Mouse (Mus musculus): Measurements from ENCODE around the gene Itpr1. TPM values are rescaled to one million over a fixed set of nuclear protein-coding genes. Genes with fewer than 3 reads are reported as not detected.

The Itpr1 gene
- polyA plus RNA-seq (2012), result 0.03 and 0.07 TPM in 2 replicates

- Histone ChIP-seq H3K36me3 (ENCODE audit: control insufficient read depth) (no peaks in the 10 kb centered on the region), H3K4me1 (ENCODE audit: control insufficient read depth) (peaks cover 41% of the 10 kb centered on the region), H3K4me3 (replicated peaks) (peak within 1 kb of the TSS; percentile 86), H3K9me3 (ENCODE audit: control insufficient read depth, low read length) (no peaks in the 10 kb centered on the region), H3K27me3 (ENCODE audit: control insufficient read depth) (no peaks in the 10 kb centered on the region)
- TF ChIP-seq GATA1 (IDR thresholded peaks at IDR 0.05; ENCODE audit: low read length) (no peak), TAL1 (IDR thresholded peaks at IDR 0.05; ENCODE audit: low read length) (no peak)
Observed at GRCm38 (mm10) chr6:108212881-108213295, at the start of gene Itpr1. Gene Itpr1, plus strand, starts transcription at chr6:108213096.

GRCm38 (mm10) chr6:108164935-108165334 is 48.0 kb upstream of the Itpr1 start:
- TF ChIP-seq GATA1 (IDR thresholded peaks at IDR 0.05; ENCODE audit: low read length), result no peak
- TF ChIP-seq TAL1 (IDR thresholded peaks at IDR 0.05; ENCODE audit: low read length), result no peak
- Histone ChIP-seq H3K9me3 (ENCODE audit: control insufficient read depth, low read length) (no peaks in the 10 kb centered on the region), H3K4me1 (ENCODE audit: control insufficient read depth) (peaks cover 3% of the 10 kb centered on the region; the same call in 1 of the 2 replicates), H3K27me3 (ENCODE audit: control insufficient read depth) (no peaks in the 10 kb centered on the region), H3K36me3 (ENCODE audit: control insufficient read depth) (no peaks in the 10 kb centered on the region), H3K4me3 (replicated peaks) (no peak overlapping the region)

- H3K9me3 ChIP-seq (ENCODE audit: control insufficient read depth, low read length), result no peaks in the 10 kb centered on the region
- H3K4me3 ChIP-seq (replicated peaks), result no peak overlapping the region
- H3K36me3 ChIP-seq (ENCODE audit: control insufficient read depth), result no peaks in the 10 kb centered on the region
- TF ChIP-seq GATA1 (IDR thresholded peaks at IDR 0.05; ENCODE audit: low read length) (no peak), TAL1 (IDR thresholded peaks at IDR 0.05; ENCODE audit: low read length) (no peak)
- no peaks in the 10 kb centered on the region for H3K27me3 ChIP-seq (ENCODE audit: control insufficient read depth)
- peaks cover 3% of the 10 kb centered on the region; the same call in 1 of the 2 replicates for H3K4me1 ChIP-seq (ENCODE audit: control insufficient read depth)
Observed at GRCm38 (mm10) chr6:108165598-108165997, 47.3 kb upstream of the Itpr1 start.

GRCm38 (mm10) chr6:108167946-108168680 is 44.8 kb upstream of the Itpr1 start:
- Histone ChIP-seq H3K36me3 (ENCODE audit: control insufficient read depth) (peaks cover 12% of the 10 kb centered on the region), H3K4me3 (replicated peaks) (no peak overlapping the region), H3K4me1 (ENCODE audit: control insufficient read depth) (peaks cover 3% of the 10 kb centered on the region; the same call in 1 of the 2 replicates), H3K9me3 (ENCODE audit: control insufficient read depth, low read length) (no peaks in the 10 kb centered on the region), H3K27me3 (ENCODE audit: control insufficient read depth) (no peaks in the 10 kb centered on the region)
- TF ChIP-seq TAL1 (IDR thresholded peaks at IDR 0.05; ENCODE audit: low read length) (no peak), GATA1 (IDR thresholded peaks at IDR 0.05; ENCODE audit: low read length) (no peak)

GRCm38 (mm10) chr6:108168723-108169122 is 44.2 kb upstream of the Itpr1 start:
- Histone ChIP-seq H3K4me1 (ENCODE audit: control insufficient read depth) (peaks cover 3% of the 10 kb centered on the region; the same call in 1 of the 2 replicates), H3K4me3 (replicated peaks) (no peak overlapping the region), H3K9me3 (ENCODE audit: control insufficient read depth, low read length) (no peaks in the 10 kb centered on the region), H3K27me3 (ENCODE audit: control insufficient read depth) (no peaks in the 10 kb centered on the region), H3K36me3 (ENCODE audit: control insufficient read depth) (peaks cover 18% of the 10 kb centered on the region)
- no peak for TF ChIP-seq GATA1 (IDR thresholded peaks at IDR 0.05; ENCODE audit: low read length)
- no peak for TF ChIP-seq TAL1 (IDR thresholded peaks at IDR 0.05; ENCODE audit: low read length)

- Histone ChIP-seq H3K4me3 (replicated peaks) (no peak overlapping the region), H3K4me1 (ENCODE audit: control insufficient read depth) (peaks cover 3% of the 10 kb centered on the region; the same call in 1 of the 2 replicates), H3K27me3 (ENCODE audit: control insufficient read depth) (no peaks in the 10 kb centered on the region), H3K9me3 (ENCODE audit: control insufficient read depth, low read length) (no peaks in the 10 kb centered on the region), H3K36me3 (ENCODE audit: control insufficient read depth) (peaks cover 23% of the 10 kb centered on the region)
- TF ChIP-seq GATA1 (IDR thresholded peaks at IDR 0.05; ENCODE audit: low read length) (no peak), TAL1 (IDR thresholded peaks at IDR 0.05; ENCODE audit: low read length) (no peak)
Observed at GRCm38 (mm10) chr6:108169466-108169865, 43.4 kb upstream of the Itpr1 start.

- TF ChIP-seq GATA1 (IDR thresholded peaks at IDR 0.05; ENCODE audit: low read length) (no peak), TAL1 (IDR thresholded peaks at IDR 0.05; ENCODE audit: low read length) (no peak)
- Histone ChIP-seq H3K9me3 (ENCODE audit: control insufficient read depth, low read length) (no peaks in the 10 kb centered on the region), H3K4me3 (replicated peaks) (no peak overlapping the region), H3K4me1 (ENCODE audit: control insufficient read depth) (no peaks in the 10 kb centered on the region), H3K36me3 (ENCODE audit: control insufficient read depth) (peaks cover 34% of the 10 kb centered on the region), H3K27me3 (ENCODE audit: control insufficient read depth) (no peaks in the 10 kb centered on the region)
Observed at GRCm38 (mm10) chr6:108172219-108172618, 40.7 kb upstream of the Itpr1 start.

GRCm38 (mm10) chr6:108174181-108174580 is 38.7 kb upstream of the Itpr1 start:
- Histone ChIP-seq H3K4me1 (ENCODE audit: control insufficient read depth) (no peaks in the 10 kb centered on the region), H3K36me3 (ENCODE audit: control insufficient read depth) (peaks cover 34% of the 10 kb centered on the region), H3K9me3 (ENCODE audit: control insufficient read depth, low read length) (no peaks in the 10 kb centered on the region), H3K27me3 (ENCODE audit: control insufficient read depth) (no peaks in the 10 kb centered on the region), H3K4me3 (replicated peaks) (no peak overlapping the region)
- TF ChIP-seq GATA1 (IDR thresholded peaks at IDR 0.05; ENCODE audit: low read length) (no peak), TAL1 (IDR thresholded peaks at IDR 0.05; ENCODE audit: low read length) (no peak)

GRCm38 (mm10) chr6:108179087-108179486 is 33.8 kb upstream of the Itpr1 start:
- no peaks in the 10 kb centered on the region for H3K27me3 ChIP-seq (ENCODE audit: control insufficient read depth)
- H3K4me3 ChIP-seq (replicated peaks), result no peak overlapping the region
- no peaks in the 10 kb centered on the region; the same call in 1 of the 2 replicates for H3K4me1 ChIP-seq (ENCODE audit: control insufficient read depth)
- TF ChIP-seq TAL1 (IDR thresholded peaks at IDR 0.05; ENCODE audit: low read length), result no peak
- no peak for TF ChIP-seq GATA1 (IDR thresholded peaks at IDR 0.05; ENCODE audit: low read length)
- peaks cover 15% of the 10 kb centered on the region for H3K36me3 ChIP-seq (ENCODE audit: control insufficient read depth)
- H3K9me3 ChIP-seq (ENCODE audit: control insufficient read depth, low read length), result no peaks in the 10 kb centered on the region

All from erythroblast, embryonic 14.5 days (primary cell).